Mouse (Mus musculus): Measurements from ENCODE around the gene Ass1.

Ass1 gene

DNA sequence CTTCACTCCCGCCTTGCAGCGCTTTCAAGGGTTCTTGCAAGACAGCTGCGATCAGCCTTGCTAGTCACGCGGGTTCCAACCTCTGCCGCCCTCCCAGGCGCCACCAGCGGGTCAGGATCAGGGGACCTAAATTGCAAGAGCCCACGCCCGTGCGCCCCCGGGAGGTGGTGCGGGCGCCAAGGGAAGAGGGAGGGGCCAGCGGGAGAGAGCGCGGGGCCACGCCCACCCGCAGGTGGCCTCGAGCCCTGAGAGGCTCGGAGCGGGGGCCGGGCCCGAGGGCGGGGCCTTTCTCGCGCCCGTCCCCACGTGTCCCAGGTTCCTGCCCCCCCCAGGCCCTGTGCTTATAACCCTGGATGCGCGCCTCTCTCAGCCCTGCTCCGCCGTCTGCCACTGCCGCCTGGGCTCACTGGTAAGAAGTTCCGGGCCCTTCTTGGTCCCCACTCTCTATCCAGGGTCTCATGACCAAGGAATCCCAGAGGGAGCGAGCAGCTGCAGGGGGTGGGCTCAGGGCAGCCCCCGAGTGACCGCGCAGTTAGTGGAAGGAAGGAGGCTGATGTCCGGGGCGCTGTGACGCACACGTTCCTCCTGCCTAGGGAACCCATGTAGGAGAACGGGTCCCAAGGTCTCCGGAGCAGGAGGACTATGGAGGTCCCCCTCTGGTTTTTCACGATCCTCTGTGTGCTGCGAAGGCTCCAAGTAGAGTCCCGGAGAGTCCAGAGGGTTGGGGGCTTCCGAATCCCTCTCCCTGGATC lies at the start of gene Ass1:
Gene Ass1 (plus strand): TSS at position 277 of the 752 bp plus-strand sequence.
- in situ Hi-C loops (cut with MseI, MboI), result loop anchor here (5.0 kb wide), 1 partner anchor 33 kb away; no protein-coding TSS in a partner anchor

DNA sequence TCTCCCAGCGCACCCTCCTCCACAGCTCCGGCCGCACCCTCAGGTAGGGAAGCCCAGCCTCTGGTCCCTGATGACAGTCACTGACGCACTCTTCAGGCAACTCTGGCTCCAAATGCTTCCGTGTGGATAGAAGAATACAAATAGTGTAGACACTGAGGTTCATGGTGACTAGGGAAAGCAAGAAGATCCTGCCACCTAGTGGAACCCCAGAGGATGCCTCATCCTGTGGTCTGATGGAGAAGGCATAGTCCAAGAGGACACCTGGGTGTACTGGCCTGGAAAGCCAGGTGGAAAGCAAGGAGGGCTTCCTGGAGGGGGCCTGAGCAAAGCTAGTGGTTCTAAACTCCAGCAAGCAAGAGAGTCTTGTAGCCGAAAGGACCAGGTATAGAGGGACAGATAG lies 49.1 kb upstream of the Ass1 start:
- in situ Hi-C loops (cut with MseI, MboI), result no loop called here

DNA sequence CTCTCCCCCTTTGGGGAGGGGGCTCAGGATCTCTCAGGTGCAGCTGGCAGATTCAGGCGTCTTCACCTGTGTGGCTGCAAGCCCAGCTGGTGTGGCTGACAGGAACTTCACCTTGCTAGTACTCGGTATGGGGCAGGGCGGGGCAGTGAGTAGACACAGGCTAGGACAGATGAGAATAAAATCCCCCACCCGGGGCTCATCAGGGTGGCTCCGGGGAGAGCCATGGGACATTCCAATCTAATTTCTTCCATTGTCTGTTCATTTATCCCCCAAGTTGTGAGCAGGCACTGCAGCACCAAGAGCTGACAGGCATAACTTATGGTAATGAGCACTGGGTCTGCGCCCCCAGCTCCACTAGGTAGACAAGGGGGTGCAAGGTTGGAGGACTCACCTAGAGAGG lies 47.4 kb upstream of the Ass1 start:
- in situ Hi-C loops (cut with MseI, MboI), result no loop called here

DNA sequence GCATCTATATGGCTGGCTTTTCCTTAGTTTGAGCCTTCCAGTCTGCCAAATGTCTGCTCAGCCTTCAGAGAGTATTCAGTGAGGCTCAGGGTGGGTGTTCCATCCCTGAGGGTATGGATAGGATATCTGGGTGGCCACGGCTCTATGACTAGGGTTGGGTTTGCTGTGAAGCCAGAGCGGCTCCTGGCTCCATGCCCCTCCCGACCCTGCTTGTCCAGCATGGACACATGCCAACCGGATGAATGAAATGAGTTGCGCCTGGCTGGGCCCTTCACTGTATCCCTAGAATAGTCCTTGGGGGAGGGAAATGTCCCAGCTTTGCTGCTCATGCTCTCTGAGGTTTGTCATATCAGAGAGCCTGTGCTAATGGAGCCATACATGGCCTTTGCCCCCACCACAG lies 38.5 kb upstream of the Ass1 start:
- in situ Hi-C loops (cut with MseI, MboI), result no loop called here

DNA sequence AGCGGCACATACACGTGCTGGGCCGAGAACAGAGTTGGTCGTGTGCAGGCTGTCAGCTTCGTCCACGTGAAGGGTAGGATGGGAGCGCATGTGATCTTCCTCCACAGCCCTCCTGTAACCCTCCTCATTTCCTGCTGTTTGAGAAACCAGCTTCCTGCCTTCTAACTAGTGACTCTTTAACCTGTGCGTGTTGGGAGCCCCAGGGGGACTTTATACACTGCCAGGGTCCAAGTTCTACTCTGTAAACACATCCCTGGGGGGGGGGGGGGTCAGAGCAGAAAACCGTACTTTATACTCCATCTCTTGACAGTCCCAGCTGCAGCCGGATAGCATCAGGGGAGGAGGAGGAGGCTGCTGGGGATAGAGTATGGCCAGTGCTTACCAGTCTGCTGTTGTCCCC lies 35.3 kb upstream of the Ass1 start:
- in situ Hi-C loops (cut with MseI, MboI), result loop anchor here (5.0 kb wide), 1 partner anchor 38 kb away; the partner anchor contains the start of gene Ass1 (in 2 of the 2)

DNA sequence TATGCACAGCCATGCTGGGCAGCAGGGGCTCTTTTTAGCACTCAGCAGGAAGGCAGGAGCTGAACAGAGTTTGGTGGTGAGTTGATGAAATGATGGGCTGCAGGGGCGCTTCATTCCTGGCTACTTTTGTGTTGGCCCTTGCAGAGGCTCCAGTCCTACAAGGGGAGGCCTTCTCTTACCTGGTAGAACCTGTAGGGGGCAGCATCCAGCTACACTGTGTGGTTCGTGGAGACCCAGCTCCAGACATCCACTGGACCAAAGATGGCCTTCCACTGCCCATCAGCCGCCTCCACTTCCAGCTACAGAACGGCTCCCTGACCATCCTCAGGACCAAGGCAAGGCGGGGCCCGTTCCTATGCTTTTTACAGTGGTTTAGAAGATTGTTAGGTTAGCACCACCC lies 34.4 kb upstream of the Ass1 start:
- in situ Hi-C loops (cut with MseI, MboI), result loop anchor here (5.0 kb wide), 1 partner anchor 37 kb away; the partner anchor contains the start of gene Ass1 (in 2 of the 2)

DNA sequence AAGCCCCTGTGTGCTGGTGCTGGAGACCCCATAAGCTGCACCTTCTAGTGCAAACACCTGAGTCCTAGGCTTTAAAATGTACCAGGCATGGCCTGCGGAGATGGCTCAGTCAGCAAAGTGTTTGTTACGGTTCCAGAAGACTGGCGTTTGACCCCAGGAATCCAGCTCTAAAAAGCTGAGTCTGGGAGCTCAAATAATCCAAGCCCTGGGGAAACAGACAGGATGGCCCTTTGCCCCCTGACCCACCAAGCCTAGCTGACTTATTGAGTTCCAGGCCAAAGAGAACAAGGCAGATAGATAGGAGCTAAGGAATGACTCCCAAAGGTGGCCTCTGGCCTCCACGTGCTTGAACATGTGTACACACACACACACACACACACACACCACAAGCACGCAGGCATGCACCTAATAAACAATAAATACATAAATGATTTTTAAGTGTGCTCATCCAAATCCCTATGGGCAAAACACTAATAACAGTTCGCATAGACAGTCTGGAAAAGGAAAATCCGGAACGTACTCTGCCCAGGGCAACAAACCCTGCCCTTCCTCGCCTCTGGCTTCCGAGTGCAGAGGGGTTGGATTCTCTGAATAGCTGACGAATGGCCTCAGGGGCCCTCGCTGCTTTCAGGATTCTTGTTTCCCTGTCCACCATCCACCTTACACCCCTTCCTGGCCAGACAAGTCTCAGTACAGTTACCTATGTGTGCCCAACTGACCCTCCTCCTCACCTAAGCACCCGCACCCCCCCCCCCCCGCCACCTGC lies 32.3 kb upstream of the Ass1 start:
- in situ Hi-C loops (cut with MseI, MboI), result loop anchor here (5.0 kb wide), 1 partner anchor 35 kb away; the partner anchor contains the start of gene Ass1 (in 2 of the 2)

DNA sequence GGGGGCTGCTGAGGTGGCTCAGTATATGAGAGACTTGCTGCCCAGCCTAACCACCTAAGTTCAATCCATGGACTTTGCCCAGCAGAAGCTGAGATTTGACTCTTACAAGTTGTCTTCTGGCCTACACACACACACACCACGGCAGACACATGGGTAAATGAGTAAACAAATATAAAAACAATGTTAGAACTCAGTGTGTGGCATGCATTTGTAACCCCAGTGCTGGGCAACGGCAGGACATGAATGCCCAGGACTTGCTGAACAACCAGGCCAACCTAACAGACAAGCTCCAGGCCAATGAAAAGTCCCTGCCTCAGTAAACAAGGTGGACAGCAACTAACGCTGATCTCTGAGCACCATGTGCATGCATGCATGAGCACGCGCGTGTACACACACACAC lies 30.4 kb upstream of the Ass1 start:
- in situ Hi-C loops (cut with MseI, MboI), result loop anchor here (5.0 kb wide), 1 partner anchor 33 kb away; the partner anchor contains the start of gene Ass1 (in 2 of the 2)

DNA sequence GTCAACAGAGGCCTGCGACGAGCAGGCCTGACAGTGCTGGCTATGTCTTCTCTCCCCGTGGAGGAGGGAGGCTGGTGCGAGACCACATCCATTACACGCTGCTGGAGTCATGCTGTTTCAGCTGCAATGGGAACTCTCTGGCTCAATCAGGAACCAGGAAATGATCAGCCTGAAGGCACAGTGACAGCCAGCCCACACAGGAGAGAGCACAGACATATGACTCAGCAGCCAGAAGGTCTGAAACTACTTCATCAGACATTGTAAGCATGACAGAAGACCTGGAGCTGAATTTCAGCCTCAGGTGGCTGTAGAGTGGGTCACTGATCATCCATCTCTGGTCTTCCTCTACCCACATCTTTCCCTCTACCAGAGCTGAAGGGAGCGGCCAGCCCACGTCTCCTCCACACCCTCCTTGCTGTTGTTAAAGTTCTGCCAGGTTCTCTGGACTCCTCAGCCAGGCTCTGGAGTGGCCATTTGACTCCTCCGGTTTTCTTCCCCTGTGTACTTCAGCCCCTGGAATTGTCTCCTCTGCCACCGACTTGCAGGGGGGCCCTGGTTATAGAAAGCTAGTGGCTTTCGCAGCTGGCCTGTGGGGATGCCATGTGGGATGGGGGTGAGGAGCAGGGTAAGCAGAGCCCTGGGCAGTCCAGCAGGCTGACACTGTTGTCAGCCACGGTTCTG lies 27.4 kb upstream of the Ass1 start:
- in situ Hi-C loops (cut with MseI, MboI), result no loop called here

DNA sequence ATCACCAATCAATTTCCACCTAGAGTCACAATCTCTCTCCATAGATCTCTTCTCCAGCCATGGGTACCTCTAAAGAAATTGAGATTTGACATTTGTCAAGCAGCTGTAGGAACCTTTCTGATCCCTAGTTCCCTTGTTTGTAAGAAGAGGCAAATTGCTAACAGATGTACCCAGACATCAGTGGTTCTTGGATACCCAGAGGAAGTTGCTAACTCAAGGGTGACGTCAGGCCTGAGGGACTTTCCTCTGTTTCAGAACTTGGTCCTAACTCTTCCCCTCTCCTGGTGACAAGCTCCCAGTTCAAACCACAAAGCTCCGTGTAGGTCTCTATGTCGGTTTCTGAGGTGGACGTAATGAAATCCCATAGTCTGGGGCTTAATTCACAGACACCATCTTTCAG lies 24.0 kb upstream of the Ass1 start:
- in situ Hi-C loops (cut with MseI, MboI), result no loop called here

DNA sequence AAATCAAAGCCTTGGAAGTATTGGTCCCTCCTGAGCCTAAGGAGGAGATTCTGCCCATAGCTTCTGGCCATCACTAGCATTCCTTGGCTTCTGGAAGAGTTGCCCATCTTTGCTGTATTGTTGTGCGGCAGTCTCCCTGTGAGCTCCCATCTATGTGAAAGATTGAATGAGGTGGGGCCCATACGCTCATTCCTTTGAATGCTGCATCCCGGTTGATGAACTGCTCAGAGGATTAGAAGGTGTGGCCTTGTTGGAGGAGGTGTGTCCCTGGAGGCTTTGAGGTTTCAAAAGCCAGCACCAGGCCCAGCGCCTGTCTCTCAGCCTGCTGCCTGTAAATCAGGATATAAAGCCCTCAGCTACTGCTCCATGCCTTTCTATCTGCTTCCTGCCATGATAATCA lies 23.6 kb upstream of the Ass1 start:
- in situ Hi-C loops (cut with MseI, MboI), result no loop called here

DNA sequence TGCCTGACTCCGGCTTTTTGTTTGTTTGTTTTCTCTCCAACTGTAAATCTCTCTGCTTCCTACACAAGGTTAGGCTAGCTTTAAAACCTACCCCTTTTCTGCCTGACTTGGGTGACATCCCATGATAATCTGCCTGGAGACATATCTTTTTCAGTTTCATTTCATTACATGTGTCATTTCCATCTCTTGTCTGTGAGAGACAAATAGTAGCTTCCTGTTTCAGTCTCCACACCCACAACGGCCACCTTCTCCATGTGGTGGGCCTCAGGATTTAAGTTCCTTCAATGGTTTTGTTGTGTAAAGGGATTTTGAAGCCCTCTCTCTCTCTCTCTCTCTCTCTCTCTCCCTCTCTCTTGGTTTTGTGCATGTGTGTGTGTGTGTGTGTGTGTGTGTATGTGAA lies 22.5 kb upstream of the Ass1 start:
- in situ Hi-C loops (cut with MseI, MboI), result no loop called here

DNA sequence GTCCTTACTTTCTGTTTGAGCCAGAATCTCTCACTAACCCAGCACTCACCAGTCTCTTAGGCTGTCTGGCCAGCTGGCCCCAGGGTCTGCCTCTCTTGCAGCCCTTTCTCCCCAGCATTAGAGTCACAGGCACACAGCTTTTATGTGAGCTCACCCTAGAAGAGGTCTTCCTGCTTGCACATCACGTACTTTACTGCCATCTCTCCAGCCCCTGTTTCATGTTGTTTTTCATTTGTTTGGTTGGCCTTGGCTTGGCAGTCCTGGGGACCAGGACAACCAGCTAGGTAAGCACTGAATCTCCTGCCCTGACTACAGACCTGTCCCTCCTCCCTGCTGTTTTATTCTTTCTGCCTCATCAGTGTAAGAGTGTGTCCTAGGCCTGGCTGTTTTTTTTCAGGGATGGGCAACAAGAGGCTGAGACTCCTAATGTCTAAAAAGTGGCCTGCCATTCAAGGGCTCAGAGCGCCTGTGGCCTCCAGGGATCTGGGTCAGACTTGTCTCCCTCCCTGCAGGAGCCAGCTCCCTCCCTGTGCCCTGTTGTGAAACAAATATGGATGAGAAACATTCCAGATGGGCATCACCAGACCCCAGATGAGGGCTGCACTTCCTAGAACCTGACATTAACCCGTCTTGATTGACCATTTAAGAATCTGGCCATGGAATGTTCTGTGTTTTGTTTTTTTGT lies 21.1 kb upstream of the Ass1 start:
- in situ Hi-C loops (cut with MseI, MboI), result no loop called here

DNA sequence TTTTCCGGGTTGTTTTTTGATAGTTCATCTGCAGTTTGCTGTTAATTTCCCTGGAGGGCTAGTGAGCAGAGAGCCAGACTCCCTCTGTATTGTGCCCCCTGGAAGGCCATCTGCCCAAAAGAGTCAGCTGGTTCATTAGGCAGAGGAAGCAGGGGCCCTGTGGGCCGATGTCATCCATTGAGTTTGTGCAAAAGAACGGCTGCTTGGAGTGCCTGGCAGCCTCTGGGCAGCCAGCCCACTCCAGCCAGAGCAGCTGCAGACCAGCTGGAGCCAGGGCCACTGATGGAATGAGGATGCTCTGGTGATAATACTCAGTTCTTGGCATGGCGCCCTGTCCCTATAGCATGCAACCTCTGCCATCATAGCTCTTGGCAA lies 20.6 kb upstream of the Ass1 start:
- in situ Hi-C loops (cut with MseI, MboI), result no loop called here

DNA sequence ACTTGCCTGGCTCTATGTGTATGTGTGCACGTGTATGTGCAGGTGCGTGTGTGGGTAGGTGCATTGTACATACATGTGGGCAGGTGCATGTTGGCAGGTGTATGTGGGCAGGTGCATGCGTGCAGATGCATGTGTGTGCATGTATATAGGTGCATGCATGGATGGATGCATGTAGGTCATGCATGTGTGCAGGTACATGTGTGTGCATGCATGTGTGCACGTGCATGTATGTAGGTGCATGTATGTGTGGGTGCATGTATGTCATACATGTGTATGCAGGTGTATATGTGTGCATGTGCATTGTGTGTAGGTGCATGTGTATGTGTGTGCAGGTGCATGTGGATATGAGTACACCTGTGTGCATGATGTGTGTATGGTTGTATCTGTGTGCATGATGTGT lies 20.1 kb upstream of the Ass1 start:
- in situ Hi-C loops (cut with MseI, MboI), result no loop called here

DNA sequence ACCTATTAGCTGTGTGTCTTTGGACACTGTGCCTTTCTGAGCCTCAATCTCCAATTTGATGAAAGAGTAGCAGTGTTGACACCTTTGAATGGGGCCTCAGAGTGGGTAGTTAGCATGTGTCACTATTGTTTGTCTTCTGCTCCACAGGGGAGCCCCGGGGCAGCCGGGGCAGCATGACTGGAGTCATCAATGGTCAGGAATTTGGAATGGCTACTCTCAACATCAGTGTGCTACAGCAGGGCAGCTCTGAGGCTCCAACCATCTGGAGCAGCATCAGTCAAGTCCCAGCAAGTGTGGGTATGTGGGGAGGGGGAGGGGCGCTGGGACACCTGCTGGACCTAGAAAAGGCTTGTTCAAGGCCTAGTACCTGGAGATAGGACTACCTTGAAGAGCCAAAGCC lies 19.3 kb upstream of the Ass1 start:
- in situ Hi-C loops (cut with MseI, MboI), result no loop called here

DNA sequence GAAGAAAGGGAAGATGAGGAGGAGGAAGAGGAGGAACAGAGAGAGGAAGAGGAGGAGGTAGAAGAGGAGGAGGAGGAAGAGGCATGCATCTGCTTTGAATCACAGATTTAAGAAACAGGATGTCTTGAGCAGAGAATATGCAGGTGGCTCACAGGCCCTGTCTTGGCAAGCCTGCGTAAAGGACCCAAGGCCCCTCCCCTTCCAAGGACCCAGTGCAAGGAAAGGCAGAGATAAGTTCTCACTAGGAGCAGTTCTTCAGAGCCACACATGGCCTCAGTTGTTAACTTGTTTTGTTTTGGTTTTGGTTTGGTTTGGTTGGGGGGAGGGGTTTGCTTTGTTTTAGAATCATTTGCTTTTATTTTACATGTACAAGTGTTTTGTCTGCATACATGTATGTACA lies 18.5 kb upstream of the Ass1 start:
- in situ Hi-C loops (cut with MseI, MboI), result no loop called here

DNA sequence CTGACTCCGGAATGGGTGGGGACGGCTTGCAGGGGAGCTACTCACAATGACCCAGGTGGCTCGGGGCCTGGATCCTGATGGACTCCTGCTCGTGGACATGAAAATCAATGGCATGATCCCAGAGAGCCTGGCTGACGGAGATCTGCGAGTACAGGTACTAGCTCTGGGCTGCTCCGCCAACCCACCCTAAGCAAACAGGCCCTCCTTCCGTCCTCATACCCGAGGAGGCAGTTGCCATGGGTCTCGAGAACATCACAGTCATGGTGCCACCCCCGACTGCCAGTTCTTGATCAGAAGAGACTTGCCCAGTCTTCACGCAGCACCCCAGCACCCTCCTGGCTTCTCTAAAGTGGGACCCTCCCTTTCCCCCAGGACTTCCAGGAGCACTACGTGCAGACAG lies 17.0 kb upstream of the Ass1 start:
- in situ Hi-C loops (cut with MseI, MboI), result no loop called here

DNA sequence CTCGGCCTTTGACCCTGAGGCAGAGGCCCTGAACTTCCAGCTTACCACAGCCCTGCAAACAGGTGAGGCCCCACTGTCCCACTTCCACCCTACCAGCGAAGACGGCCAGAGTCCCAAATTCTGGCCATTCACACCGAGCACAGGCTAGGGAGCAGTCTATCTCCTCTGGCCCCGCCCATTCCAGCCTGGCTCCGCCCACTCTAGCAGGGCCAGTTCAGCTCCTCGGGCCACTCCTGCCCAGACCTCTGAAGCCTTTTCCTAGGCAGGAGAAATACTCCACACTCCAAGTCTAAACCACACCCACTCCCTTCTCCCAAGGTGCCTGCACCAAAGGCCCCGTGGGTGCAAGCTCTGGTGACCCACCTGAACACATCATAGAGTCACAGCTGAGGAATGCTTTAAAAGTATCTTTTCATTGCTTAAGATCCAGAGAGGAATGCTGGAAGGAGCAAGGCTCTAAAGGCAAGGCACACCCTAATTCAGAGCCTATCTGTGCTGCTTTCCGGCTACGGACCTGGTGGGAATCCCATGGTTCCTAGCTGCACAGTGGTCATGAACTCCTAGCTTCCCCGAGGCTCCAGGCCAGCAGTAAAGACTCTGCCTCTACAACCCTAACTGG lies 16.3 kb upstream of the Ass1 start:
- in situ Hi-C loops (cut with MseI, MboI), result no loop called here

DNA sequence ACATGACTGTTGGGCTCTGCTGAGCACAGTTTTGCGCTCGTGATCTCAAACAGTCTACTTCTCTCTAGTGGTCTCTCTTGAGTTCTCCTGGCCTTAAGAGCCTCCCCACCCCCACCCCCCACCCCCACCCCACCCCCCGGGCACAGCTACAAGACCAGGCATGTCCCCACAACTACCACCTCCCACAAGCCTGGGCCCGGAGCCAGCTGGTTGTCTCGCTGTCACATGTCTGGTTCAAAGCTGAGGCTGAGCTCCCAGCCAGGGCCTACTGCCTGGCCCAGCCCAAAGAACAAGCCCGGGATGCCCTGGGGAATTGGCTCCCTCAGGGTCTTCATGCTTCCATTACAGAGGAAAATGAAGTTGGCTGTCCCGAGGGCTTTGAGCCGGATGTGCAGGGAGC lies 15.7 kb upstream of the Ass1 start:
- in situ Hi-C loops (cut with MseI, MboI), result no loop called here

DNA sequence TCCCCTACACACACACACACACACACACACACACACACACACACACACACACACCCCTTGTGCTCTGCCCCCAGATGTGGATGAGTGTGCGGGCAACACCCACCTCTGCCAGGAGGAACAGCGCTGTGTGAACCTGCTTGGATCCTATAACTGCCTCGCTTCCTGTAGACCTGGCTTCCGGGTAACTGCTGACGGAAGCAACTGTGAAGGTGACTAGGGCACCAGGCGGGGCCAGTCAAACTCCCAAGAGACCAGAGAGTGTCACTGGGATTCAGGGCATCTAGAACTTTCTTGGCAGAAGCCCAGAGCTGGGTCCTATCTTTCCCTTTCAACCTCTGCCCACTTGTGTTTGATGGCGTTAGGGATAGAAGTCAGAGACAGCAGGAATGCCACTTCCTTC lies 14.6 kb upstream of the Ass1 start:
- in situ Hi-C loops (cut with MseI, MboI), result no loop called here

All from mouse trophoblast stem cell (cell line).